Mouse (Mus musculus): ENCODE results near the gene Map3k9. TPM values are rescaled to one million over a fixed set of nuclear protein-coding genes. Genes with fewer than 3 reads are reported as not detected.

Map3k9 gene
- 0.53 TPM in 1 of 2 replicates, not detected in the other for total RNA-seq (2014; fragmentation: Nextera tagmentation)
- total RNA-seq (2017), result 0.11 and 0.12 TPM in 2 replicates
- polyA plus RNA-seq (2012), result not detected in 2 replicates

GRCm38 (mm10) chr12:81781105-81781909, at the start of gene Map3k9:
Gene Map3k9, minus strand, starts transcription at chr12:81781175.
- peak within 1 kb of the TSS; percentile 40; the same call in 1 of the 2 replicates for H3K4me3 ChIP-seq (ENCODE audit: low read depth, low read length)
- peaks cover 6% of the 10 kb centered on the region for H3K27me3 ChIP-seq (ENCODE audit: insufficient read depth, low read length)
- ATAC-seq (ENCODE audit: extremely low read depth, insufficient number of reproducible peaks, low FRiP score, poor library complexity, severe bottlenecking), result no peak

DNA sequence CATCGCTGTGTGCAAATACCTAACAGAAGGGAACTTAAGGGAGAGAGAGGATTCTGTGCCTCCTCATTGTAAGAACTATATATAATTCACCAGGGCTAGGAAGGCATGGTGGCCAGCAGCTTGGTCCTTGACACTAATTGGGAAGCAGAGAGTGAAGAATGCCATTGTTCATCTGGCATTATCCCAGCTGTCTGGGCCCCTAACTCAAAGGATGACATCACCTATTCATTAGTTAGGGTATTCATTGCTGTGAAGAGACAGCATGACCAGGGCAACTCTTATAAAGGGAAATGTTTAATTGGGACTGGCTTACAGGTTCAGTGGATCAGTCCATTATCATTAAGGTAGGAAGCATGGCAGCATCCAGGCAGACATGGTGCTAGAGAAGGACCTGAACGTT, 47.4 kb upstream of the Map3k9 start:
- no peak for TF ChIP-seq CTCF (IDR thresholded peaks at IDR 0.05; ENCODE audit: low read depth, low read length)
- no peak for TF ChIP-seq POLR2AphosphoS5 (IDR thresholded peaks at IDR 0.05; ENCODE audit: insufficient replicate concordance, low read depth, low read length)
- TF ChIP-seq GATA2 (IDR thresholded peaks at IDR 0.05; ENCODE audit: borderline replicate concordance, low read depth, low read length), result no peak
- no peak for TF ChIP-seq GATA1 (IDR thresholded peaks at IDR 0.05; ENCODE audit: borderline replicate concordance, low read length)
- no peak for TF ChIP-seq TAL1 (conservative IDR thresholded peaks at IDR 0.05; ENCODE audit: low read depth, low read length)

More at GRCm38 (mm10) chr12:81781105-81781909, at the start of gene Map3k9:
- TF ChIP-seq CTCF (IDR thresholded peaks at IDR 0.05; ENCODE audit: low read depth, low read length), result no peak
- TF ChIP-seq GATA2 (IDR thresholded peaks at IDR 0.05; ENCODE audit: borderline replicate concordance, low read depth, low read length), result no peak
- no peak for TF ChIP-seq TAL1 (conservative IDR thresholded peaks at IDR 0.05; ENCODE audit: low read depth, low read length)
- no peak for TF ChIP-seq GATA1 (IDR thresholded peaks at IDR 0.05; ENCODE audit: borderline replicate concordance, low read length)
- TF ChIP-seq POLR2AphosphoS5 (IDR thresholded peaks at IDR 0.05; ENCODE audit: insufficient replicate concordance, low read depth, low read length), result no peak
- no peak for DNase-seq (ENCODE audit: low spot score)
- Histone ChIP-seq H3K9me3 (replicated peaks) (peaks cover 15% of the 10 kb centered on the region), H3K36me3 (replicated peaks) (no peaks in the 10 kb centered on the region), H3K4me1 (ENCODE audit: insufficient read depth, low read depth, low read length) (no peaks in the 10 kb centered on the region)

GRCm38 (mm10) chr12:81822778-81823480, 42.0 kb upstream of the Map3k9 start:
- no peak for ATAC-seq (ENCODE audit: extremely low read depth, insufficient number of reproducible peaks, low FRiP score, poor library complexity, severe bottlenecking)
- Histone ChIP-seq H3K4me3 (ENCODE audit: low read depth, low read length) (no peak overlapping the region), H3K9me3 (replicated peaks) (no peaks in the 10 kb centered on the region), H3K4me1 (ENCODE audit: insufficient read depth, low read depth, low read length) (no peaks in the 10 kb centered on the region), H3K27me3 (ENCODE audit: insufficient read depth, low read length) (peaks cover 2% of the 10 kb centered on the region; the same call in 1 of the 2 replicates), H3K36me3 (replicated peaks) (no peaks in the 10 kb centered on the region)
- no peak for DNase-seq (ENCODE audit: low spot score)
- TF ChIP-seq GATA2 (IDR thresholded peaks at IDR 0.05; ENCODE audit: borderline replicate concordance, low read depth, low read length) (no peak), POLR2AphosphoS5 (IDR thresholded peaks at IDR 0.05; ENCODE audit: insufficient replicate concordance, low read depth, low read length) (no peak), GATA1 (IDR thresholded peaks at IDR 0.05; ENCODE audit: borderline replicate concordance, low read length) (no peak), TAL1 (conservative IDR thresholded peaks at IDR 0.05; ENCODE audit: low read depth, low read length) (no peak), CTCF (IDR thresholded peaks at IDR 0.05; ENCODE audit: low read depth, low read length) (no peak)

More for the DNA sequence above, 47.4 kb upstream of the Map3k9 start:
- H3K9me3 ChIP-seq (replicated peaks), result no peaks in the 10 kb centered on the region
- no peaks in the 10 kb centered on the region for H3K36me3 ChIP-seq (replicated peaks)
- ATAC-seq (ENCODE audit: extremely low read depth, insufficient number of reproducible peaks, low FRiP score, poor library complexity, severe bottlenecking) (no peak), DNase-seq (ENCODE audit: low spot score) (no peak)
- H3K27me3 ChIP-seq (ENCODE audit: insufficient read depth, low read length), result peaks cover 10% of the 10 kb centered on the region
- no peaks in the 10 kb centered on the region for H3K4me1 ChIP-seq (ENCODE audit: insufficient read depth, low read depth, low read length)
- H3K4me3 ChIP-seq (ENCODE audit: low read depth, low read length), result no peak overlapping the region

DNA sequence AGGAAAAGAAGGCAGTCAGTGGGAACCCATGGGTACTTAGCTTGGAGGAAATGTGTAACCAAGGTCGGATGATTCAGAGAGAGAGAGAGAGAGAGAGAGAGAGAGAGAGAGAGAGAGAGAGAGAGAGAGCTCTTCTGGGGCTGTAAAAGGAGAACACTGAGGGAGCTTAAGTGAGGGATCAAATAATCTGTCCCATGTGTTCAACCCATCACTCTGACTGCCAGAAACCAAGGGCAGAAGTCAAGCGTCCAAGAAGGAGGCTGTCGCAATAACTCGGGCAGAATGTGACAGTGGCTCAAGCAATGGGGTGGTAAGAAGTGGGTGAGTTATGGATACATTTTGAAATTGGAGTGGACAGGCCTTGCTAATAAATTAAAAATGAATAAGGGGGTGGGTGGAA, 41.2 kb upstream of the Map3k9 start:
- TF ChIP-seq TAL1 (conservative IDR thresholded peaks at IDR 0.05; ENCODE audit: low read depth, low read length), result no peak
- TF ChIP-seq CTCF (IDR thresholded peaks at IDR 0.05; ENCODE audit: low read depth, low read length), result no peak
- TF ChIP-seq GATA1 (IDR thresholded peaks at IDR 0.05; ENCODE audit: borderline replicate concordance, low read length), result no peak
- TF ChIP-seq GATA2 (IDR thresholded peaks at IDR 0.05; ENCODE audit: borderline replicate concordance, low read depth, low read length), result no peak
- no peak for TF ChIP-seq POLR2AphosphoS5 (IDR thresholded peaks at IDR 0.05; ENCODE audit: insufficient replicate concordance, low read depth, low read length)
- Histone ChIP-seq H3K9me3 (replicated peaks) (no peaks in the 10 kb centered on the region), H3K36me3 (replicated peaks) (no peaks in the 10 kb centered on the region), H3K27me3 (ENCODE audit: insufficient read depth, low read length) (peaks cover 2% of the 10 kb centered on the region; the same call in 1 of the 2 replicates), H3K4me3 (ENCODE audit: low read depth, low read length) (no peak overlapping the region), H3K4me1 (ENCODE audit: insufficient read depth, low read depth, low read length) (no peaks in the 10 kb centered on the region)
- no peak for DNase-seq (ENCODE audit: low spot score)
- no peak for ATAC-seq (ENCODE audit: extremely low read depth, insufficient number of reproducible peaks, low FRiP score, poor library complexity, severe bottlenecking)

DNA sequence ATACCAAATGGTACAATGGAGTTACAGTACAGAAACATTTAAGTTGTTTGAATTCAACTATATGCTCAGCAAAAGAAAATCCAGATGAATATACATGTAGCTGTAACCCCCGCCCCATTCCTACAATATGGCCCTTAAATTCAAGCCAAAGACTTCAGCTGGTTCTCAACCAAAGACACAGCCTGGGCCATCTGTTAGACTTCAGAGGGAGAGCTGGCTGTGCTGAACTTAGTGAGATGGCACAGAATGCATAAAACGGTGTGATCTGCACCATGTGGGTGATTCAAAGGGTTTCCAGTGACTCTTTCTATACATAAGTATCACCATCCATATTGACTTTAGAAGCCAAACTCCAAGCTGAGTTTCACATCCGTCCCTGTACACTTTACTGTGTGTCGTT, 39.7 kb upstream of the Map3k9 start:
- H3K9me3 ChIP-seq (replicated peaks), result no peaks in the 10 kb centered on the region
- TF ChIP-seq TAL1 (conservative IDR thresholded peaks at IDR 0.05; ENCODE audit: low read depth, low read length) (no peak), POLR2AphosphoS5 (IDR thresholded peaks at IDR 0.05; ENCODE audit: insufficient replicate concordance, low read depth, low read length) (no peak), GATA2 (IDR thresholded peaks at IDR 0.05; ENCODE audit: borderline replicate concordance, low read depth, low read length) (no peak), CTCF (IDR thresholded peaks at IDR 0.05; ENCODE audit: low read depth, low read length) (no peak), GATA1 (IDR thresholded peaks at IDR 0.05; ENCODE audit: borderline replicate concordance, low read length) (no peak)

DNA sequence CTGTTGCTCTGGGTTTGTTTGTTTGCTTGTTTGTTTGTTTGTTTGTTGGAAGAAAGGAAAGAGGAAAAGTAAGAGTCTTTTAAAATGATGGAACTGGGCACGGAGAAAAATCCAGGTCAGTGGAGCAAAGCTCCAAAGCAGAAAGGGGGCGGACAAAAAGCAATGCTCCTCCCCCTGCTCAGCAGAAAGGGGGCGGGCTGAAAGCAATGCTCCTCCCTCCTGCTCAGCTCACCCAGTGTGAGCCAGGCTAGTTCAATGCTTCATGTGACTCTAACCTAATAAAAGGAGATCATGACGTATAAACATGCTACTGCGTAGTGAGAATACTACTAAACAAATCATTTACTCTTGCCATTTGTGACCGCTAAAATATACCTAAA, 36.1 kb upstream of the Map3k9 start:
- no peak overlapping the region for H3K4me3 ChIP-seq (ENCODE audit: low read depth, low read length)
- no peak for DNase-seq (ENCODE audit: low spot score)
- H3K27me3 ChIP-seq (ENCODE audit: insufficient read depth, low read length), result peaks cover 2% of the 10 kb centered on the region; the same call in 1 of the 2 replicates
- TF ChIP-seq POLR2AphosphoS5 (IDR thresholded peaks at IDR 0.05; ENCODE audit: insufficient replicate concordance, low read depth, low read length) (no peak), GATA1 (IDR thresholded peaks at IDR 0.05; ENCODE audit: borderline replicate concordance, low read length) (no peak), CTCF (IDR thresholded peaks at IDR 0.05; ENCODE audit: low read depth, low read length) (no peak), GATA2 (IDR thresholded peaks at IDR 0.05; ENCODE audit: borderline replicate concordance, low read depth, low read length) (no peak), TAL1 (conservative IDR thresholded peaks at IDR 0.05; ENCODE audit: low read depth, low read length) (no peak)
- no peak for ATAC-seq (ENCODE audit: extremely low read depth, insufficient number of reproducible peaks, low FRiP score, poor library complexity, severe bottlenecking)
- no peaks in the 10 kb centered on the region for H3K9me3 ChIP-seq (replicated peaks)
- no peaks in the 10 kb centered on the region for H3K36me3 ChIP-seq (replicated peaks)
- no peaks in the 10 kb centered on the region for H3K4me1 ChIP-seq (ENCODE audit: insufficient read depth, low read depth, low read length)

More for the DNA sequence above, 39.7 kb upstream of the Map3k9 start:
- no peak overlapping the region for H3K4me3 ChIP-seq (ENCODE audit: low read depth, low read length)
- no peaks in the 10 kb centered on the region for H3K36me3 ChIP-seq (replicated peaks)
- ATAC-seq (ENCODE audit: extremely low read depth, insufficient number of reproducible peaks, low FRiP score, poor library complexity, severe bottlenecking) (no peak), DNase-seq (ENCODE audit: low spot score) (no peak)
- no peaks in the 10 kb centered on the region for H3K4me1 ChIP-seq (ENCODE audit: insufficient read depth, low read depth, low read length)
- H3K27me3 ChIP-seq (ENCODE audit: insufficient read depth, low read length), result peaks cover 2% of the 10 kb centered on the region; the same call in 1 of the 2 replicates

Measured in G1E (cell line).